Mouse (Mus musculus): ENCODE results near the gene Ptprn.

GRCm38 (mm10) chr1:75231664-75232152 is 32.6 kb downstream of the Ptprn start, which contains the start of gene A630095N17Rik:
- no peak for TF ChIP-seq CTCF (IDR thresholded peaks at IDR 0.05; ENCODE audit: borderline replicate concordance, insufficient read depth, low read depth, low read length)
- no peak for TF ChIP-seq POLR2A (IDR thresholded peaks at IDR 0.05; ENCODE audit: borderline replicate concordance, insufficient read depth, low read length)

All from cerebellum, adult 2 months (tissue).